Mouse (Mus musculus) limb, embryonic 13.5 days (tissue): ENCODE measurements around the gene Med20. TPM values are rescaled to one million over a fixed set of nuclear protein-coding genes. Genes with fewer than 3 reads are reported as not detected.
"Not testable (repeated sequence)": the region's sequence is repeated elsewhere in the genome, so short reads cannot be mapped to it uniquely, and the experiment has no call there.

Source experiments
- ATAC-seq: fragments of 200-750 bp; cut with Nextera tagmentation; 2 replicates; pipeline ENCODE4 v1.8.0; 2017; ENCODE audit warnings: low read depth, moderate number of reproducible peaks, moderate TSS enrichment; ENCODE audit not compliant: low FRiP score
- H3K27ac ChIP-seq: fragments of 300-500 bp; sonication (generic); 2 replicates; pipeline ENCODE4 v1.5.1; 2015; ENCODE audit warnings: inconsistent platforms, mild to moderate bottlenecking, moderate library complexity
- H3K27me3 ChIP-seq: fragments of 300-500 bp; sonication (generic); 2 replicates; pipeline ENCODE4 v1.6.1; 2015; ENCODE audit warnings: mild to moderate bottlenecking, inconsistent platforms
- H3K36me3 ChIP-seq: fragments of 300-500 bp; sonication (generic); 2 replicates; pipeline ENCODE4 v1.6.1; 2015; ENCODE audit warnings: inconsistent platforms, mild to moderate bottlenecking, moderate library complexity
- H3K4me1 ChIP-seq: fragments of 300-500 bp; sonication (generic); 2 replicates; pipeline ENCODE4 v1.6.1; 2015; ENCODE audit warnings: inconsistent platforms
- H3K4me2 ChIP-seq: fragments of 300-500 bp; sonication (generic); replicated peaks from 2 replicates; pipeline ENCODE4 v1.6.1; 2015; ENCODE audit warnings: inconsistent platforms, mild to moderate bottlenecking, moderate library complexity
- H3K4me3 ChIP-seq: fragments of 300-500 bp; sonication (generic); 2 replicates; pipeline ENCODE4 v1.5.1; 2015; ENCODE audit warnings: moderate library complexity, mild to moderate bottlenecking, inconsistent platforms
- H3K9ac ChIP-seq: fragments of 300-500 bp; sonication (generic); 2 replicates; pipeline ENCODE4 v1.6.1; 2015; ENCODE audit warnings: mild to moderate bottlenecking, inconsistent platforms
- H3K9me3 ChIP-seq: fragments of 300-500 bp; sonication (generic); 2 replicates; pipeline ENCODE4 v1.6.1; 2016; ENCODE audit warnings: inconsistent platforms
- WGBS: fragments of 180-500 bp; shearing (Covaris S2); methylation state at CpG from one replicate; pipeline ENCODE4 v1.1.7; 2015; 5-methylcytosine and 5-hydroxymethylcytosine counted together
- polyA plus RNA-seq: library from polyadenylated mRNA; unstranded; fragments of >200 nt; fragmentation: Nextera tagmentation; extraction: Ambion mirVana; gene quantifications from 2 replicates; pipeline ENCODE4 v1.2.1, GENCODE M21; 2015

Med20 gene
- polyA plus RNA-seq, 1 experiment from 2014 or later = 50.6 TPM

DNA sequence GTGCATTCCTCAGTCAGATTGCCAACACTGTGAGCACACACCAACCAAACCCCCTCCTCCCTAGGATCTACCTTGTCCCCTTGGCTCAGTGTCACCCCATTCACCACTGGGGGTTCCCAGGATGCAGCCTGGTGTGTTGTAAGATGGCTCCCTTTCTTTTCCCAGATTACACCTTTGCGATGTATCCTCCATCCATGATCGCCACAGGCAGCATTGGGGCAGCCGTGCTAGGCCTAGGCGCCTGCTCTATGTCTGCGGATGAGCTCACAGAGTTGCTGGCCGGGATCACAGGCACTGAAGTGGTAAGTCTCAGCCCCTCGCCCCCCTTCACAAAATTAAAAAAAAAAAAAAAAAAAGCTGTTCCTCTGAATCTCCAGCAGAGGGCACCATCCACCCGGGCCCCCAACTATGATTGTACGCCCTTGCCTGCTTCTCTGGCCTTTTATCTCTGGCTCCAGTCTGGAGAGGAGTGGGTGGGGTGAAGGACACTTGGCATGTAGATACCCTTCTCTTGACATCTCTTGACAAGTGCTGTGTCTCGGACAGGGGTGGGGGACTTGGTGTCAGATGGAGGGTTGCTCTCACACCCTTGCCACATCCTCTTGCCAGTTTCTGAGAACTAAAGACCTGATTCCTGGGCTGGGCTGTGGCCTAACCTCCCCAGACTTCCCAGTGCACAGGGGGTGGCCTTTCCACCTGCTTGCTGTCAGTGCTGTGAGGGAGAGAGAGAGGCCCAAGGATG is 13.4 kb upstream of the Med20 start:
- Histone ChIP-seq H3K4me1 (peaks cover 32% of the 10 kb centered on the region), H3K4me2 (peak overlapping the region; percentile 89), H3K36me3 (peaks cover 63% of the 10 kb centered on the region), H3K27ac (peak overlapping the region; percentile 99; the same call in 1 of the 2 replicates), H3K9ac (peak overlapping the region; percentile 96), H3K9me3 (no peaks in the 10 kb centered on the region), H3K4me3 (peak overlapping the region; percentile 96; the same call in 1 of the 2 replicates), H3K27me3 (no peaks in the 10 kb centered on the region)
- 23% methylated on average over 10 of the region's 10 CpGs for WGBS
- no peak for ATAC-seq

GRCm38 (mm10) chr17:47598580-47599304 is 12.6 kb upstream of the Med20 start:
- Histone ChIP-seq H3K27ac (peak overlapping the region; percentile 40; the same call in 1 of the 2 replicates), H3K4me1 (peaks cover 31% of the 10 kb centered on the region), H3K9ac (0 out of 2 replicates have a peak overlapping the region, but pooled peaks have one; percentile 8), H3K36me3 (peaks cover 66% of the 10 kb centered on the region)
- not testable (repeated sequence) for H3K4me3 ChIP-seq, H3K9me3 ChIP-seq, H3K4me2 ChIP-seq, ATAC-seq, H3K27me3 ChIP-seq
- 90% methylated on average over 10 of the region's 10 CpGs for WGBS

GRCm38 (mm10) chr17:47599511-47600297 is 11.7 kb upstream of the Med20 start:
- no peak for ATAC-seq
- Histone ChIP-seq H3K4me3 (no peak overlapping the region), H3K27me3 (no peaks in the 10 kb centered on the region), H3K9me3 (no peaks in the 10 kb centered on the region), H3K4me1 (peaks cover 31% of the 10 kb centered on the region), H3K36me3 (peaks cover 75% of the 10 kb centered on the region), H3K27ac (peak overlapping the region; percentile 61; the same call in 1 of the 2 replicates), H3K9ac (no peak overlapping the region), H3K4me2 (no peak overlapping the region)
- 74% methylated on average over 11 of the region's 11 CpGs for WGBS

GRCm38 (mm10) chr17:47600601-47601388 is 10.6 kb upstream of the Med20 start:
- Histone ChIP-seq H3K36me3 (peaks cover 86% of the 10 kb centered on the region), H3K9ac (no peak overlapping the region), H3K4me1 (peaks cover 26% of the 10 kb centered on the region), H3K4me2 (no peak overlapping the region), H3K4me3 (no peak overlapping the region), H3K27ac (no peak overlapping the region; the same call in 1 of the 2 replicates), H3K9me3 (no peaks in the 10 kb centered on the region), H3K27me3 (no peaks in the 10 kb centered on the region)
- no peak for ATAC-seq
- 88% methylated on average over 13 of the region's 13 CpGs for WGBS

- Histone ChIP-seq H3K27ac (no peak overlapping the region), H3K9me3 (no peaks in the 10 kb centered on the region), H3K4me1 (peaks cover 20% of the 10 kb centered on the region), H3K36me3 (peaks cover 90% of the 10 kb centered on the region), H3K9ac (no peak overlapping the region), H3K27me3 (no peaks in the 10 kb centered on the region), H3K4me2 (no peak overlapping the region), H3K4me3 (no peak overlapping the region)
- ATAC-seq = no peak
- 88% methylated on average over 10 of the region's 10 CpGs for WGBS
Measured at GRCm38 (mm10) chr17:47601389-47601755, 10.0 kb upstream of the Med20 start.

- WGBS = 94% methylated on average over 11 of the region's 11 CpGs
- Histone ChIP-seq H3K27me3 (no peaks in the 10 kb centered on the region), H3K4me3 (no peak overlapping the region), H3K4me1 (peaks cover 11% of the 10 kb centered on the region), H3K27ac (no peak overlapping the region), H3K4me2 (no peak overlapping the region), H3K9ac (no peak overlapping the region), H3K36me3 (peaks cover 92% of the 10 kb centered on the region), H3K9me3 (no peaks in the 10 kb centered on the region)
- no peak for ATAC-seq
Measured at GRCm38 (mm10) chr17:47602289-47602688, 9.1 kb upstream of the Med20 start.

DNA sequence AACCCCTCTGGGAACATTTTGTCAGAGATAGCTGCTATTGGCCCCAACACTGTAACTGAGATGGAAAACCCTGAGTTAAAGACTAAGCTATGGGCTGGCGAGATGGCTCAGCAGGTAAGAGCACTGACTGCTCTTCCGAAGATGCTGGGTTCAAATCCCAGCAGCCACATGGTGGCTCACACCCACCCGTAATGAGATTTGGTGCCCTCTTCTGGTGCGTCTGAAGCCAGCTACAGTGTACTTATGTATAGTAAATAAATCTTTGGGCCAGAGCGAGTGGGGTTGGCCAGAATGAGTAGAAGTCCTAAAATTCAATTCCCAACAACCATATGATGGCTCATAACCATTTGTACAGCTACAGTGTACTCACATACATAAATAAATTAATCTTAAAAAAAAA is 5.2 kb upstream of the Med20 start:
- H3K9ac ChIP-seq = no peak overlapping the region
- peaks cover 13% of the 10 kb centered on the region for H3K4me1 ChIP-seq
- no peak for ATAC-seq
- no peaks in the 10 kb centered on the region for H3K9me3 ChIP-seq
- peaks cover 73% of the 10 kb centered on the region for H3K36me3 ChIP-seq
- H3K4me2 ChIP-seq = no peak overlapping the region
- no peak overlapping the region for H3K4me3 ChIP-seq
- H3K27ac ChIP-seq = no peak overlapping the region
- WGBS = 78% methylated on average over 5 of the region's 5 CpGs
- no peaks in the 10 kb centered on the region for H3K27me3 ChIP-seq

DNA sequence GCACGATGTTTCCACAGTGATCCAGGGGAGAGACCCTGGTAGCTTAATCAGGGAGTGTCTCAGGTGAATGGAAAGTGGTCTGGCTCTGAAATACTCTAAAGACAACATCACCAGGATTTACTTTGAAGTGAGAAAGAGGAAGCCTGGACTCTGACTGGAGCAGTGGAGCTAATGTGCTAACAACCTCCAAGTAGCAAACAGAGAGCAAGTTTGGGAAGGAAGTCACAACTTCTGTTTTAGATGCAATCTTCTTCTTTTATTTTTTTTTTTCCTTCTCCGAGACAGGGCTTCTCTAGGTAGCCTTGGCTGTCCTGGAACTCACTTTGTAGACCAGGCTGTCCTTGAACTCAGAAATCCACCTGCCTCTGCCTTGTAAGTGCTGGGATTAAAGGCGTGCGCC is 2.2 kb upstream of the Med20 start:
- no peak for ATAC-seq
- Histone ChIP-seq H3K4me2 (no peak overlapping the region), H3K4me1 (peaks cover 25% of the 10 kb centered on the region), H3K4me3 (no peak overlapping the region), H3K27me3 (no peaks in the 10 kb centered on the region), H3K27ac (no peak overlapping the region), H3K9me3 (no peaks in the 10 kb centered on the region), H3K36me3 (peaks cover 59% of the 10 kb centered on the region), H3K9ac (no peak overlapping the region)
- 93% methylated on average over 4 of the region's 4 CpGs for WGBS

DNA sequence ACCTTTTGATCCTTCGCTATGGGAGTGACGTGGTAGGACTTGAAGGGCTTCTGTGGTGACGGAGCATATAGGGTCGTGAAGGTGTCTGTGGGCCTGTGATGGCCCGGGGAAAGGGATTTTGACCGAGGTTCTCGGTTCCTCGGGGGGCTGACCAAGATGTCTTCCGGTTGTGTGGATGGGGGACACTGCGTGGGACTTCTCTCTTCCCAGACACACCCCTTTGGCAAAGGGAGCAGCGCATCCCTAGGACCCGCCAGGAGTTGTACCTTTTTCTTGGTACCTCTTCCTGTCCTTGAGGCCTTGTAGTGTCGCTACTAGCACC is 240 bp downstream of the Med20 start:
- Histone ChIP-seq H3K9ac (peak overlapping the region; percentile 90), H3K4me1 (peaks cover 25% of the 10 kb centered on the region), H3K27me3 (no peaks in the 10 kb centered on the region), H3K9me3 (no peaks in the 10 kb centered on the region), H3K27ac (no peak overlapping the region), H3K4me3 (peak overlapping the region; percentile 88), H3K4me2 (peak overlapping the region; percentile 97), H3K36me3 (peaks cover 57% of the 10 kb centered on the region)
- 0% methylated on average over 13 of the region's 13 CpGs for WGBS
- no peak for ATAC-seq

GRCm38 (mm10) chr17:47614018-47614417 is 2.6 kb downstream of the Med20 start:
- WGBS = 92% methylated on average over 1 of the region's 1 CpGs
- Histone ChIP-seq H3K36me3 (peaks cover 56% of the 10 kb centered on the region), H3K27me3 (no peaks in the 10 kb centered on the region), H3K4me2 (no peak overlapping the region), H3K27ac (no peak overlapping the region), H3K4me1 (peaks cover 25% of the 10 kb centered on the region), H3K9me3 (no peaks in the 10 kb centered on the region), H3K9ac (no peak overlapping the region), H3K4me3 (no peak overlapping the region)
- ATAC-seq = no peak

GRCm38 (mm10) chr17:47616119-47616518 is 4.7 kb downstream of the Med20 start:
- ATAC-seq = no peak
- H3K27me3 ChIP-seq = no peaks in the 10 kb centered on the region
- no peak overlapping the region for H3K27ac ChIP-seq
- 93% methylated on average over 8 of the region's 8 CpGs for WGBS
- H3K4me3 ChIP-seq = no peak overlapping the region
- H3K9me3 ChIP-seq = no peaks in the 10 kb centered on the region
- peaks cover 70% of the 10 kb centered on the region for H3K36me3 ChIP-seq
- peaks cover 12% of the 10 kb centered on the region for H3K4me1 ChIP-seq
- H3K9ac ChIP-seq = no peak overlapping the region; the same call in 1 of the 2 replicates
- H3K4me2 ChIP-seq = no peak overlapping the region
